Mouse (Mus musculus) stomach, embryonic 15.5 days (tissue): ENCODE measurements around the gene Zfp106. TPM values are rescaled to one million over a fixed set of nuclear protein-coding genes. Genes with fewer than 3 reads are reported as not detected.

Experiments used
- ATAC-seq: fragments of 200-750 bp; cut with Nextera tagmentation; 2 replicates; pipeline ENCODE4 v1.8.0; 2017; ENCODE audit warnings: low read depth, moderate number of reproducible peaks, moderate TSS enrichment; ENCODE audit not compliant: insufficient read depth, low FRiP score
- H3K27ac ChIP-seq: fragments of 300-500 bp; sonication (generic); 2 replicates; pipeline ENCODE4 v1.5.1; 2015; ENCODE audit warnings: mild to moderate bottlenecking, inconsistent platforms
- H3K27me3 ChIP-seq: fragments of 300-500 bp; sonication (generic); replicated peaks from 2 replicates; pipeline ENCODE4 v1.6.1; 2015; ENCODE audit warnings: inconsistent platforms
- H3K36me3 ChIP-seq: fragments of 300-500 bp; sonication (generic); 2 replicates; pipeline ENCODE4 v1.6.1; 2015; ENCODE audit warnings: inconsistent platforms
- H3K4me1 ChIP-seq: fragments of 300-500 bp; sonication (generic); 2 replicates; pipeline ENCODE4 v1.6.1; 2015; ENCODE audit warnings: inconsistent platforms
- H3K4me2 ChIP-seq: fragments of 300-500 bp; sonication (generic); 2 replicates; pipeline ENCODE4 v1.6.1; 2015; ENCODE audit warnings: mild to moderate bottlenecking, inconsistent platforms
- H3K4me3 ChIP-seq: fragments of 300-500 bp; sonication (generic); replicated peaks from 2 replicates; pipeline ENCODE4 v1.5.1; 2015; ENCODE audit warnings: inconsistent platforms
- H3K9ac ChIP-seq: fragments of 300-500 bp; sonication (generic); 2 replicates; pipeline ENCODE4 v1.6.1; 2015; ENCODE audit warnings: inconsistent platforms
- H3K9me3 ChIP-seq: fragments of 300-500 bp; sonication (generic); 2 replicates; pipeline ENCODE4 v1.6.1; 2016; ENCODE audit warnings: inconsistent platforms
- WGBS: fragments of 180-500 bp; shearing (Covaris S2); methylation state at CpG from one replicate; pipeline ENCODE4 v1.1.7; 2015; 5-methylcytosine and 5-hydroxymethylcytosine counted together
- polyA plus RNA-seq: library from polyadenylated mRNA; unstranded; fragments of >200 nt; fragmentation: Nextera tagmentation; extraction: Ambion mirVana; gene quantifications from 2 replicates; pipeline ENCODE4 v1.2.1, GENCODE M21; 2015

Zfp106 gene
- polyA plus RNA-seq, 1 experiment from 2014 or later: 48.0 TPM

DNA sequence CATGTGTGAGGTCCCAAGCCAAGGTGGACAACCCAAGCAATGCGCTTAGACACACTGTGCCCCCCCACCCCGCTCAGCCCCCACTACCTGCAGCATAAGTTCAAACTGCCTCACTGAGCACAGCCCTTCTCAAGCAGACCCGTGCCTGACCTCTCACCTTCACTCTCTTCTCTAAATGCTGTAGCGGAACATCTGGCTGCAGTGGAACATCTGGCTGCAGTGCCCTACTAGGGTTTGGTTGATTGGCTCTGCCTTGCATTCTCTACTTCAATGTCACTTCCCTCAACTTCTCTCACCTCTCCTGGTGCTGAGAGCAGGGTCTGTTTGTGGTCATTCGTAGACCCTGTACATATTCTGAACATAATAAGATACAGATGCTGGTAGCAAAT, 98.3 kb downstream of the Zfp106 start:
- Histone ChIP-seq H3K4me3 (no peak overlapping the region), H3K9ac (no peak overlapping the region), H3K4me1 (no peaks in the 10 kb centered on the region), H3K4me2 (no peak overlapping the region), H3K27me3 (no peaks in the 10 kb centered on the region), H3K27ac (no peak overlapping the region), H3K36me3 (no peaks in the 10 kb centered on the region), H3K9me3 (no peaks in the 10 kb centered on the region)
- 69% methylated on average over 5 of the region's 5 CpGs for WGBS
- ATAC-seq: no peak

GRCm38 (mm10) chr2:120464732-120465396, 98.8 kb downstream of the Zfp106 start:
- Histone ChIP-seq H3K9me3 (no peaks in the 10 kb centered on the region), H3K9ac (no peak overlapping the region), H3K27me3 (no peaks in the 10 kb centered on the region), H3K27ac (no peak overlapping the region), H3K4me3 (no peak overlapping the region), H3K4me2 (no peak overlapping the region), H3K36me3 (no peaks in the 10 kb centered on the region), H3K4me1 (no peaks in the 10 kb centered on the region)
- WGBS: 93% methylated on average over 2 of the region's 2 CpGs
- no peak for ATAC-seq

GRCm38 (mm10) chr2:120464091-120464490, 99.6 kb downstream of the Zfp106 start:
- Histone ChIP-seq H3K4me2 (no peak overlapping the region), H3K27ac (no peak overlapping the region), H3K27me3 (no peaks in the 10 kb centered on the region), H3K9ac (no peak overlapping the region), H3K9me3 (no peaks in the 10 kb centered on the region), H3K4me3 (no peak overlapping the region), H3K36me3 (no peaks in the 10 kb centered on the region), H3K4me1 (no peaks in the 10 kb centered on the region)
- no peak for ATAC-seq
- whole genome bisulfite sequencing: 74% methylated on average over 8 of the region's 8 CpGs

DNA sequence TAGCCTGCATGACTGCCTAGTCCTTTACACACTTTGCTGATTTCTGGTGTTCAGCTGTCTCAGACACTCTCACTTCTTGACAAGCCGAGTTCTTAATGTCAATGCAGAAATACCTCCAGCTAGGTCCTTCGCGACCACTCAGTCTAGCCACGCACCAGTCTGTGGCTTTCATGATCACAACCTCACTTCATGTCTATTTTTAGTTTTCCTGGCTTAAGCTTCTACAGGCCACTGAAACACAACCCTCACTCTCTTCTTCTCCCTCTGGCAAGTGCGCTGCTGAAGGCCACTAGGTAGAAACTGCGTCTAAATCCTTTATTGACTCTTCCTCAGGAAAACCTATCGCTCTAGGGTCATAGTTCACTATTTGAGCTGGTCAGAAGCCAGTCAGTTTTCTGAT, 100.3 kb downstream of the Zfp106 start:
- Histone ChIP-seq H3K27me3 (no peaks in the 10 kb centered on the region), H3K27ac (no peak overlapping the region), H3K36me3 (no peaks in the 10 kb centered on the region), H3K4me1 (no peaks in the 10 kb centered on the region), H3K9me3 (no peaks in the 10 kb centered on the region), H3K4me2 (no peak overlapping the region), H3K4me3 (no peak overlapping the region), H3K9ac (no peak overlapping the region)
- no peak for ATAC-seq
- 73% methylated on average over 7 of the region's 7 CpGs for WGBS

DNA sequence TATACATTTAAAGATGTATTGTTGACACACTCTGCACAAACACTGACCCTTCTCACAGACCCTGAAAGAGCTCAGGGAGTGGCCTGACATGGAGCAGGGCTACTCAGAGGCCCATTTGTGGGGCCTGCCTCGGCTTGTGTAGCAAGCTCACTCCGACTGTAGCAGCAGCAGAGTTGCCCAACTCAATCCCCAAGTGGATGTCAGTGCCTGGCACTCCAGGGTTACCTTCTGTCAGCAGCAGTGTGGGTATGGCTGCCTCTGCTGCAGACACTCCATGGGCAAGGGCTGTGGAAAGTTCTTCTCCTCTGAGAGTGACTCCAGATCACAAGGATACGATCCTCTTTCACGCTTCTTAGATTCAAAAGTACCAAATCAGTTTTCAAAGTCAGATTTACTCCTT, 103.4 kb downstream of the Zfp106 start:
- H3K27ac ChIP-seq: no peak overlapping the region
- no peak overlapping the region for H3K4me2 ChIP-seq
- no peaks in the 10 kb centered on the region for H3K27me3 ChIP-seq
- 76% methylated on average over 4 of the region's 4 CpGs for WGBS
- no peaks in the 10 kb centered on the region for H3K9me3 ChIP-seq
- H3K4me3 ChIP-seq: no peak overlapping the region
- no peaks in the 10 kb centered on the region for H3K4me1 ChIP-seq
- ATAC-seq: no peak
- no peak overlapping the region for H3K9ac ChIP-seq
- H3K36me3 ChIP-seq: no peaks in the 10 kb centered on the region

Other genes with a start within 250 kb of the Zfp106 start
- gene Pla2g4f, start 249.7 kb downstream of the Zfp106 start, polyA plus RNA-seq: 0.67 and 2.0 TPM in 2 replicates
- 17.8 and 17.9 TPM in 2 replicates for gene Vps39, start 210.7 kb downstream of the Zfp106 start, polyA plus RNA-seq
- 7.7 and 9.0 TPM in 2 replicates for gene Ganc, start 159.9 kb downstream of the Zfp106 start, polyA plus RNA-seq
- 13.3 and 13.4 TPM in 2 replicates for gene Tmem87a, start 159.7 kb downstream of the Zfp106 start, polyA plus RNA-seq
- 0.95 and 1.4 TPM in 2 replicates for gene Capn3, start 107.8 kb downstream of the Zfp106 start, polyA plus RNA-seq
- 43.5 and 50.6 TPM in 2 replicates for gene Snap23, start 3.8 kb upstream of the Zfp106 start, polyA plus RNA-seq
- 21.7 and 23.0 TPM in 2 replicates for gene Haus2, start 45.5 kb upstream of the Zfp106 start, polyA plus RNA-seq
- gene Lrrc57, start 45.7 kb upstream of the Zfp106 start, polyA plus RNA-seq: 17.8 and 19.9 TPM in 2 replicates
- gene Stard9, start 65.3 kb upstream of the Zfp106 start, polyA plus RNA-seq: 4.3 and 4.4 TPM in 2 replicates